Mouse (Mus musculus): ENCODE measurements at regions not wholly inside any gene's neighbourhood (a gene's known extent, or its start where the extent isn't known, plus 50 kb on each side); places are given as distances from the start of the nearest gene placed in this dataset.
"Not testable (repeated sequence)": the region's sequence is repeated elsewhere in the genome, so short reads cannot be mapped to it uniquely, and the experiment has no call there.

DNA sequence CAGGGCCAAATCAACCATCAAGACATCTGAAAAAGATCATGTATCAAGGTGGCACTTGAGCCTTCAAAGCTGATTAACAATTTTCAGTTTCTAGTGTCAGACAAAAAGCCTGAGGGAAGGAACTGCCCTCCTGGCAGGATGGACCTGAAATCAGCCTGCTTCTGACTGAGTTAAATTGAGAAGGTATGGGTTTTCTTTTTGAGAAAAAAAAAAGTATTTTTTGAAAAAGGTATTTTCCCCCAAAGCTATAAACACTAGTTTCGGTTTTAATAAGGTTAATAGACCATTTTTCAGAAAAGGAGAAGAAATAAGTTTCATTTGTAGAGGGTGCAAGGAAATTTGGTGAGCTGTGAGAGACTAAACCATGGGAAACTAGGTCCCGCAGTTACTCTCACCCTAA, 124.6 kb upstream of the Mrpl21 start:
- DNase-seq (ENCODE audit: low spot score in 2 of 2) = not testable (repeated sequence)

DNA sequence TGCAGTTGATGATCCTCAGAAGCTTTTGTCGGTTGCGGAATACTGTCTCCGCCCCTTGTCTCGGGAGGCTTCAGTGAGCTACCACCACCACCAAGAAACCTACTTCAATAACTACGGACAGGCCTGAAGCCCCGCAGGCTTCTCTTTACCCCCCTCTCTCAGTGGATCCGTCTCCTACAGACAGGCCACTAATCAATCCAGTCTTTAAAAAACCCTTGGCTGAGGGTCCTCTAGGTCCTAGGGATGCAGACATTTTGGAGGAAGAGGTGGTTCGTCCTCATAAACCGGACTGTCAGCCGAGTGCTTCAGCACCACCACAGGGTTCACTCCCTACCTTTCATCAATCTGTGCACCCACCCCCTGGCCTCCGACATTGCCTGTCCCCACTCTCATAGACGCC, 123.4 kb upstream of the Mrpl21 start:
- no peak for DNase-seq (ENCODE audit: low spot score in 2 of 2)

DNA sequence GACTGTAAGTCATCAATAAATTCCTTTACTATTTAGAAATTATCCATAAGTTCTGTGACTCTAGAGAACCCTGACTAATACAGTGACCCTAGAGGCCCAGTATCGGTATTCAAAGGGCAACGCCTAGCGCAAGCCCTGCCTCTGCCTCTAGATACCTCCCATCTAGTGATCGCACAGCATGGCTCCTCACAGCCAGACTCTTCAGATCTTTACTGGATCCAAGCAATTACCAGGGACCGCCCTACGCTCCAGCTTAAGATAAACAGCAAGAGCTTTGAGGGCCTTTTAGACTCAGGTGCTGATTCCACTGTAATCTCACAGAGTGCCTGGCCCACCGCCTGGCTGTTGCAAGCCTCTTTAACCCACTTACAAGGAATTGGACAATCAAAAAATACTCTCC, 115.0 kb upstream of the Mrpl21 start:
- DNase-seq (ENCODE audit: low spot score in 2 of 2) = no peak

DNA sequence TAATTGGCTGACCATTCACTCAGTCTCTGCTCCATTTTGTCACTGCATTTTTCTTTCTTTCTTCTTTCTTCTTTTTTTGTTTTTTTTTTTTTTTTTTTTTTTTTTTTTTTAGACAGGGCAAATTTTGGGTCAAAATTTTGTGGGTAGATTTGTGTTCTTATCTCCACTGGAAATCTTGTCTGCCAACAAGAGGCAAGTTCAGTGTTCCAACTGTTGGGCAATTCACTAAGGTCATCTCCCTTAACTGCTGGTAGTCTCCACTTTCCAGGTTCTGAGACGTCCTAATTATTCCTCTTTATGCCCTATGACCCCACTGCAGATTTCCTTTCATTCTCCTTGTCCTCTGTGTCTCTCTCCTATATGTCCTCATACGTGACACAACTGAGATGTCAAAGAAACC, 100.1 kb upstream of the Mrpl21 start:
- DNase-seq (ENCODE audit: low spot score in 2 of 2) = no peak

DNA sequence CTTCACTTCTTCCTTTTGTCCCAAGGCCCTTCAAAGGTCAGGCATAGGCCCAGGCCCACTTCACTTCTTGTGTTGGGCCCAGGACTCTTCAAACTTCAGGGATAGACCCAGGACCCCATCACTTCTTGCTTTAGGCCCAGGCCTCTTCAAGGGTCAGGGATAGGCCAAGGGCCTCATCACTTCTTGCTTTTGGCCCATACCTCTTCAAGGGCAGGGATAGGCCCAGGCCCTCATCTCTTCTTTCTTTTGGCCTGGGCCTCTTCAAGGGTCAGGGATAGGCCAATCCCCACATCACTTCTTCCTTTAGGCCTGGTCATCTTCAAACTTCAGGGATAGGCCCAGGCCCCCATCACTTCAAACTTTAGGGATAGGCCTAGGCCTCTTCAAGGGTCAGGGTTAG, 90.1 kb upstream of the Mrpl21 start:
- no peak for DNase-seq (ENCODE audit: low spot score in 2 of 2)

DNA sequence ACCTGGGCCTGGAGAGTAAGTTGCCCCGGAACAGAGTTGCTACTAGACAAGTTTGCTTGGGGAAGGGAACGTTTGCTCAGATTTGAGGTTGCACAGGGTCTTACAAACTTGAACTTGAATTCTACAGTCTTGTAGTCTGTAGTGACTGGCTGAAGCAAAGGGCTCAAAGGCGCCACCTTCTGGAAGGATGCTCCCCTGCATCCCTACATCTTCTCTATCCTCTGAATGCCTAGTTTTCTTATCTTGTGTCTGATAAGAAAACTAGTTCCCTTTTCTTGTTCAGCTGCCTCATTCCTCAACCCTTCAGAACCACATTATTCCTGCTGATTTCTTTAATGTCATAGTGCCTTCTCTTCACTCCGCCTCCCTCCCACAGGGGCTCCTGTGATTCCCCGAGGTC, 78.2 kb upstream of the Mrpl21 start:
- DNase-seq (ENCODE audit: low spot score in 2 of 2) = peak in 1 of 2 experiments; percentile 39

DNA sequence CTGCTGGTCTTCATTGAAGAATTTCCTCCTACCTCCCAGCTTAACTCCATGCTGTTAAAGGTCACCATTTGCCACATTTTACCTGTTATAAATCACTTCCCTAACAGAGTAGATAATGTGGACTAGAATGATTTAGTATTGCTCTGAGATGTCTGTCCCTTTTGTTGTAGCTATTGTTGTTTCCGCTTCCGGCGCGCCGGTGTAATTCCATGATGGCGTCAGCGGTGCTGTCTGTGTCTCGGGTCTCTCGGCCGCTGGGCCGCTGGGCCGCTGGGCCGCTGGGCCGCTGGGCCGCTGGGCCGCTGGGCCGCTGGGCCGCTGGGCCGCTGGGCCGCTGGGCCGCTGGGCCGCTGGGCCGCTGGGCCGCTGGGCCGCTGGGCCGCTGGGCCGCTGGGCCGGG, 77.3 kb upstream of the Mrpl21 start:
- DNase-seq (ENCODE audit: low spot score in 2 of 2) = not testable (repeated sequence)

DNA sequence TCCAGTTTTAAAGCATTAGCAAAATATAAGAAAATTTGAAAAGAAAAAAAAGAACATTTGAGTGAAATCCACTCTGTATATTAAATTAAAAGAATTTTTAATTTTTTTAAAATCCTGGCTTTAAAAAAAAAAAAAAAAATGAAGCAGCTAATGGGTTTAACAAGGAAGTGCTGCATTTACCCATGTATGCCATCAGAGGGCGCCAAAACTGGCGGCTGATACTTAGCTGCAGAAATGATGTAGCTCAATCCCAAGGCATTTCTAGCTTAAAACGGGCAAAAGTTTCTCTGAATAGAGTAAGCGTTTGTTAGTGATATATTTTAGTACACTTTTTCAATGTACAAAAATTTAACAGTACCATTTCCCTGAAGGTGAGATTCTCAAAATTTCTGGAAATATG, 74.4 kb upstream of the Mrpl21 start:
- DNase-seq (ENCODE audit: low spot score in 2 of 2) = peak; percentile 29 to 31
